Mouse (Mus musculus): Measurements from ENCODE around the gene Cnot2. TPM values are rescaled to one million over a fixed set of nuclear protein-coding genes. Genes with fewer than 3 reads are reported as not detected.
A peak's percentile ranks its signal among the peaks of the same experiment; 100 is the strongest.

Cnot2 gene
- polyA plus RNA-seq, 1 experiment from 2014 or later: 118 TPM

DNA sequence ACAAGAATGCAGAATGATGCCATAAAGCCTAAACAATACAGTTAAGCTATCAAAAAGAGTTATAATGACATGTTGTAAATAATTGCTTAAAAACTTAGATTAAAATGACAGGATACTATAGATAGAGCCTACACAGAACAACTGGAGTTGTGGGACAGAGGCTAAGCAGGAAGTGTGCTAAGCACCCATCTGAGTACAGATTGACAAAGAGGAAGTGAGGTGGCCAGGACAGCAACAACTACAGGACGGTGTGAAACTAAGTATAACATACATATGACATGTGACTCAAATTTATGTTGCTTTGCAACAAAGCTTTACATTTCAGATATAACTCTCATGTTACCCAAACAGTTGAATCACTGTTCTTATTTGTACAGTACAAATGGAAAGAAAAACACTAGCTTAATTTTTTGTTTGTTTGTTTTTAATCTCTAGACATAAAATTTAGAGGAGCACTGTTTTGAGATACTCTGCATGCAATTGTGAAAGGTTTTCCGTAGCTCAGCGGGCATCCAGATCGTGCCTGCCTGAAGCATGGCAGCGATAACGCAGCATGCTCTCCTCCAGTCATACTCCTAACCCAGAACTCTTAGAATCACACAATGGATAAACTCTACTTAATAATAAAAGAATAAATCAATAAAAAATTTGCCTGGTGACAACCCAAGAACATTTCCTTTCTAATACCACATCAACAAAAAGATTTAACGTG is 75.9 kb downstream of the Cnot2 start:
- Histone ChIP-seq H3K27me3 (ENCODE audit: poor library complexity, severe bottlenecking) (no peaks in the 10 kb centered on the region), H3K27ac (no peak overlapping the region), H3K4me1 (peaks cover 3% of the 10 kb centered on the region; the same call in 1 of the 2 replicates), H3K9me3 (no peaks in the 10 kb centered on the region), H3K4me3 (no peak overlapping the region), H3K36me3 (replicated peaks) (peaks cover 14% of the 10 kb centered on the region)
- 95% methylated on average over 7 of the region's 7 CpGs for WGBS
- no peak for DNase-seq (ENCODE audit: extremely low spot score, low spot score)

DNA sequence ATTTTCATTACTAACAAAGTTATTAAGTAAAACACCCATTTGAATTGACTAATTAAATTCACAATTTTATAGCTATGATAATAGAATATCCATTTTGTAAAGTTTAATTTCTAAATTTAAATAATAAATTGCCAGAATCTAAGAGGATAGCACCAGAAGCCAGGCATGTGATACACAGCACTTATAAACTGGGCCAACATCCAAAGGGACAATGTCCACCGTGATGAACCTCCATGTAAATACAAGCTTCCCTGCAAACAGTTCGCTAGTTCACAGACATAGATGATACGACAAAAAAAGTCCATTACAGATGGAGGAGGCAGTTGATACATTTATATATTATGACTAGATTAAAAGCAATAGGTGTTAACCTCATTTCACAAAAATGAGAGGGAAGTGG is 88.5 kb downstream of the Cnot2 start:
- no peak for DNase-seq (ENCODE audit: extremely low spot score, low spot score)
- no peak overlapping the region for H3K4me3 ChIP-seq
- H3K27ac ChIP-seq: no peak overlapping the region
- H3K27me3 ChIP-seq (ENCODE audit: poor library complexity, severe bottlenecking): no peaks in the 10 kb centered on the region
- peaks cover 80% of the 10 kb centered on the region for H3K36me3 ChIP-seq (replicated peaks)
- WGBS: 96% methylated on average over 3 of the region's 3 CpGs
- H3K9me3 ChIP-seq: no peaks in the 10 kb centered on the region
- H3K4me1 ChIP-seq: no peaks in the 10 kb centered on the region

DNA sequence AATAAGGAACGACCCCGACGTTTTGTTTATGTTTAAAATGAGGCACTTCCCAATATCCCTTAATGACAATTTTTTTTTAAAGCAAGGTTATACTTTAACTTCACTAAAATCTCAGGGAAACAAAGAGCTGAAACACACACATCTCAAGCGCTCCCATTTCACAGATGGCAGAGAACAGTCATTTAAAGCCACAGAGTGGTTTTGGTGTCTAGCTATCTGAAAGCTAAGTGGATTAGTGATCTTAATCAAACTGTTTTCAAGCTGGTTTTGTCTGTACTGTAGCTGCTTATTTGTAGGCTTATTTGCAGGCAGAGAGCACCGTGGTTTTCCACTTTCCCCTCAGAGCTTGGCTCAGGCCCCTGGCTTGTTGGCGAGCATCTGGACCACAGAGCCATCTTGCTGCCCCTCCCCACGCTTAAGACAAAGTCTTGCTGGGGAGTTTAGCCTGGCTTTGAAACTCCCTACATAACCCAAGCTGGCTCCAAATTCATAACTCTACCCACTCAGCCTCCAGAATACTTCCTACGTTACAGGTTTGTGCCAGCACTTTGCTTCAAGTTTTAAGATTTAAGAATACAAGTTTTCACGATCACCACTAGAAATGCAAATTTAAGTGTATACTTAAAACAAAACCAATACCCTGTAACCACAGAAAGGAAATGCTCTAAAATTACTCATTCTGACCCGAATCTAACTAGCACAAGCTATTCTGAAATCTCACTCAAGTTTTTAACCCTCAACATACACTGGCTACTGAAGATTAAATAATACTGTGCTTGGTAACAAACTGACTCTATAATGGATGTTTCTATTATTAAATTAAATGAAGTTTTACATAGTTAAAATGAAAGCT is 94.2 kb downstream of the Cnot2 start:
- no peaks in the 10 kb centered on the region for H3K9me3 ChIP-seq
- no peak overlapping the region for H3K27ac ChIP-seq
- DNase-seq (ENCODE audit: extremely low spot score, low spot score): no peak
- no peak overlapping the region for H3K4me3 ChIP-seq
- H3K36me3 ChIP-seq (replicated peaks): peaks cover 75% of the 10 kb centered on the region
- no peaks in the 10 kb centered on the region for H3K27me3 ChIP-seq (ENCODE audit: poor library complexity, severe bottlenecking)
- 93% methylated on average over 10 of the region's 10 CpGs for WGBS
- no peaks in the 10 kb centered on the region for H3K4me1 ChIP-seq

DNA sequence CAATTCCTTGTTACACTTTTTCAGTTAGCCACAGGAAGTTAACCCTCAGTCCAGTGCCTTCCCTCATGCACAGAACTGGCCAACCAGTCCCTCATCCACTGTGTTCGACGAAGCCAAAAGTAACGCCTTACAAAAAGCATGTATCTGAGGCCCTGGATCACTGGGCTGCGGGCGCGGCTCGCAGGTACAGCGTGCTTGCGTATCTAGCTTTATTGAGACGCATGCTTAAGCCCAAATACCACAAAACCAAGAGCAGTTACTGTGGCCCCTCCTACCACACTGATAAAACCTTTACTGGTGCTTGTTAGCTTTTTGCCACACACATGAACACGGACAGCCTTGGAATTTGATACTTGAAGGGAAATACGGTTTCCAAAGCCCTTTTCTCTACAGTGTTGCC is 99.4 kb downstream of the Cnot2 start:
- H3K9me3 ChIP-seq: no peaks in the 10 kb centered on the region
- no peak overlapping the region for H3K4me3 ChIP-seq
- 92% methylated on average over 12 of the region's 12 CpGs for WGBS
- no peak overlapping the region for H3K27ac ChIP-seq
- H3K36me3 ChIP-seq (replicated peaks): peaks cover 52% of the 10 kb centered on the region
- H3K4me1 ChIP-seq: no peaks in the 10 kb centered on the region
- no peak for DNase-seq (ENCODE audit: extremely low spot score, low spot score)
- H3K27me3 ChIP-seq (ENCODE audit: poor library complexity, severe bottlenecking): no peaks in the 10 kb centered on the region

DNA sequence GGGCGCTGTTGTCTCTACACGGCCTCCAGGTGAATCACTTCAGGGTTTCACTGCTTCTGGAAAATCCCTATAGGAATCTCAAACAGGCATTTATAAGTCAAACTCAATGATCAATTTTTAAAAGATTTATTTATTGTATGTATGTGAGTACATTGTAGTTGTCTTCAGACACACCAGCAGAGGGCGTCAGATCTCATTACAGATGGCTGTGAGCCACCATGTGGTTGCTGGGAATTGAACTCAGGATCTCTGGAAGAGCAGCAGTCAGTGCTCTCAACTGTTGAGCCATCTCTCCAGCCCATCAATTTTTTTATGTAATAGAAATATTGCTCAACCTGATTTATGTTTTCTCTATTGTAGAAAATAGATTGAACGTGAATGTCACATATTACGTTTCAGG is 100.3 kb downstream of the Cnot2 start:
- peaks cover 44% of the 10 kb centered on the region for H3K36me3 ChIP-seq (replicated peaks)
- H3K27me3 ChIP-seq (ENCODE audit: poor library complexity, severe bottlenecking): no peaks in the 10 kb centered on the region
- peaks cover 5% of the 10 kb centered on the region; the same call in 1 of the 2 replicates for H3K9me3 ChIP-seq
- no peak overlapping the region for H3K4me3 ChIP-seq
- 90% methylated on average over 5 of the region's 5 CpGs for WGBS
- H3K4me1 ChIP-seq: no peaks in the 10 kb centered on the region
- H3K27ac ChIP-seq: no peak overlapping the region
- DNase-seq (ENCODE audit: extremely low spot score, low spot score): no peak

DNA sequence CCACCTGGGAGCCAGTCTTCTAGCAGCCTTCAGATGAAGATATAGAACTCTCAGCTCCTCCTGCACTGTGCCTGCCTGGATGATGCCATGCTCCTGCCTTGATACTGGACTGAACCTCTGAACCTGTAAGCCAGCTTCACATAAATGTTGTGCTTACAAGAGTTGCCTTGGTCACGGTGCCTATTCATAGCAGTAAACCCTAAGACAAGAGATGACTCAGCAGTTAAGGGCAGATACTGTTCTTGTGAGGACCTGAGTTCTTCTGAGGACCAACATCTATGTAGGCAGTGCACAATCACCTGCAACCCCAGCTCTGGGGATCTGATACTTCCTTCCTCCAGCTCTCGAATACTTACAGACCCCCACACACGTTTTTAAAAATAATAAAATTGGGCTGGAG is 104.8 kb downstream of the Cnot2 start:
- Histone ChIP-seq H3K4me1 (peaks cover 28% of the 10 kb centered on the region), H3K9me3 (peaks cover 5% of the 10 kb centered on the region; the same call in 1 of the 2 replicates), H3K36me3 (replicated peaks) (0 out of 2 replicates have a peak, but pooled peaks cover 5% of the 10 kb centered on the region), H3K27ac (no peak overlapping the region), H3K4me3 (no peak overlapping the region), H3K27me3 (ENCODE audit: poor library complexity, severe bottlenecking) (peaks cover 28% of the 10 kb centered on the region)
- no peak for DNase-seq (ENCODE audit: extremely low spot score, low spot score)
- 91% methylated on average over 3 of the region's 3 CpGs for WGBS

DNA sequence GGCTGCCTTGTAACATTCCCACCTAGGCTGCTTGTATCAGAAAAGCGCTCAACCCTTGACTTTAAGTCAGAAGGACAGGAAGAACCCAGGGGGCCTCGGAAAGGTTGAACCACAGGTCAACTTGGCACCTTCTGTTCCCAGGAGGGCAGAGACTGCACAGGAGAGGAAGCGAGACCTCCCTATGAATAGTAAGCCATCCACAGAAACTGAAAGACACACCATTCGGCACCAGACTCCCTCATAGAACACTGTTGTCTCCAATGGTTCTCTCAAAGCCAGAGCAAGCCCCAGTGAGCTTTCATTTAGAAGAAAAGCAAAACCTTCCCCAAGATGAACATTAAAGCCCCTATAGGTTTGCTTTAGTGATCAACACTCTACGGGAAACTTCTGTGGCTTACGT is 105.6 kb downstream of the Cnot2 start:
- Histone ChIP-seq H3K4me3 (no peak overlapping the region), H3K36me3 (replicated peaks) (0 out of 2 replicates have a peak, but pooled peaks cover 2% of the 10 kb centered on the region), H3K27me3 (ENCODE audit: poor library complexity, severe bottlenecking) (peaks cover 30% of the 10 kb centered on the region), H3K4me1 (peaks cover 28% of the 10 kb centered on the region), H3K27ac (no peak overlapping the region), H3K9me3 (peaks cover 5% of the 10 kb centered on the region; the same call in 1 of the 2 replicates)
- WGBS: 85% methylated on average over 6 of the region's 6 CpGs
- no peak for DNase-seq (ENCODE audit: extremely low spot score, low spot score)

DNA sequence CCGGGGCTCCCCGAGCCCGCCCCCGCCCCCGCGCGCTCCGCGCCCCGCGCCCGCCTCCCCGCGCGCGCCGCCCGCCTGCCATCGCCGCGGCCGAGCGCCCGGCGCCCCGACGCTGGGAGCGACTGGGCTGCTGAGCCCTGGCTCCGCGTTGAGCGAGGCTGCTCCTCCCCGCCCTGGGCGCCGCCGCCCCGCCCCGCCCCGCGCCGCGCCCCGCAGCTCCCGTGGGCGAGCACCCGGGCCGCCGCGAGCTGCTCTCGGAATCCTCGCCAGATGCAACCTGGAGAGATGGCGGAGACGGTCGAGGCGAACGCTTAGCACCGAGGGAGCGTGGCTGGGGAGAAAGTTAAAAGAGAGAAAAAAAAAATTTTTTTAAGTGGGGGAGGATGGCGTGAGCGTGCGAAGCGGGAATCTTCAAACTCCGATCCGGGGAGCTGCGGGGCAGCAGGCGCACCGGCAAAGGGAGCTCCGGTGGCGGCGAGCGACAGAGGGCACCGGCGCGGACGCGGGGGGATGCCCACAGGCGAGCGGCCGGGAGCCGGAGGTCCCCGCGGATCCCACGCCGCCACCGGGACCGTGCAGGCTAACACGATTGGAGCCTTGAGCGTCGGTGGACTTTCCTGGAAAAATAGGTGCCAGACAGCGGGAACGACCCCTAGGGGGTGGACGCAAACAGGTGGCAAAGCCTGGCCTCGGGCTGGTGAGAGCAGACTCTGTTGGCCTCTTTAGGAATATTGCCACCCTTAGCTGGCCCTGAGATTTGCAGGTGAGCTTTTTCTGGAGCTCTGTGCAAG is 107.4 kb downstream of the Cnot2 start, which contains the start of gene Kcnmb4:
Gene Kcnmb4, minus strand, starts transcription at position 120 of the 791 bp plus-strand sequence.
- DNase-seq (ENCODE audit: extremely low spot score, low spot score): peak; percentile 41
- H3K27me3 ChIP-seq (ENCODE audit: poor library complexity, severe bottlenecking): peaks cover 30% of the 10 kb centered on the region
- peaks cover 5% of the 10 kb centered on the region; the same call in 1 of the 2 replicates for H3K9me3 ChIP-seq
- H3K4me1 ChIP-seq: peaks cover 28% of the 10 kb centered on the region
- peak within 1 kb of the TSS; percentile 91 for H3K27ac ChIP-seq
- peak within 1 kb of the TSS; percentile 71 for H3K4me3 ChIP-seq
- no peaks in the 10 kb centered on the region for H3K36me3 ChIP-seq (replicated peaks)
- WGBS: under 1% methylated on average over 74 of the region's 92 CpGs

DNA sequence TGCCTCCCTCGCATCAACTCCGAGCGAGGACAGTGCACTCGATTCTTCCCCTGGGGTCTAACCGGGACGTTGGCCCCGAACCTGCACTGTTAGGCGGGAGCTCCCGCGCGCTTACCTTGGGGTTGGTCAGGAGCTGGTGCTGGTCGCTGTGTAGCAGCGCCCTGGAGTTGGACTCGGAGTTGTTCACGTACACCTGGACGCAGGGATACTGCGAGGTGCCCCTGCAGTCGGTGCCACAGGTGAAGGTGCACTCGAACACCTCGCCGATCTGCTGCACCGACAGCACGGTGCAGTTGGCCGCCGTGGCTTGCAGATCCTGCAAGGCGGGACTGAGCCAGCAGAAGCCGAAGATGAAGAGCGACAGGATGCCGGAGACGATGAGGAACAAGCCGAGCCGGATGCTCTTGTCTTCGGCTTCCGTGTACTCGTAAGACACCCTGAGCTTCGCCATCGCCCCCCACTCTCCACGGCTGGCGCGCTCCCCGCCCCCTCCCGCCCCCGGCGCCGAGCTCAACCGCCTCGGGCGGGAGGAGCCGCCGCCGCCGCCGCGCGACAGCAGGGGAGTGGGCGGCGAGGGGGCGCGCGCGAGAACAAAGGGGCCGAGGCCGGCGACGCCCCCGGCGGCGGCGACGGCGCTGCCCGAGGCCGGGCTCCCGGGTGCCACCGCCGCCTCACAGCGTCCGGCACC is 108.1 kb downstream of the Cnot2 start:
- Histone ChIP-seq H3K27me3 (ENCODE audit: poor library complexity, severe bottlenecking) (peaks cover 30% of the 10 kb centered on the region), H3K9me3 (peaks cover 5% of the 10 kb centered on the region; the same call in 1 of the 2 replicates), H3K27ac (peak overlapping the region; percentile 91), H3K36me3 (replicated peaks) (no peaks in the 10 kb centered on the region), H3K4me3 (peak overlapping the region; percentile 71), H3K4me1 (peaks cover 28% of the 10 kb centered on the region)
- peak; percentile 62 for DNase-seq (ENCODE audit: extremely low spot score, low spot score)
- WGBS: 1% methylated on average over 63 of the region's 78 CpGs

DNA sequence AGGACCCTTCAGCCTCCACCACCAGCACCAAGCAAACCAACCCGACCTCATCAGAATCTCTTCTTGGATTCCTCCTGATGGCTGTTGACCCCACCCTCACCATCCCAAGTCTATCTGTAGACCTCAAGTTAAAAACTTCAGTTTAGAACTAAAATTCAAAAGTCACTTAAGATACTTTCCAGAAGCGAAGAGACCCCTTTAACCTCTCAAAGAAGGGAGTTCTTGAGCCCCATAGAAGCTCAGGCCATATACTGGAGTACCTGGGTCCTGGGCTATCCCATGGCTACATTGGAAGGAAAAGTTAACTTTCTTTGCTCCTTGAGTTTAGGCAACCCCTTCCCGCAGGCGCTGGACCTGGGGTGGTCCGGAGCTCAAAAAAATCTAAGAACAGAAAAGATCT is 108.7 kb downstream of the Cnot2 start:
- peak overlapping the region; percentile 71 for H3K4me3 ChIP-seq
- no peaks in the 10 kb centered on the region for H3K36me3 ChIP-seq (replicated peaks)
- H3K4me1 ChIP-seq: peaks cover 28% of the 10 kb centered on the region
- 9% methylated on average over 5 of the region's 5 CpGs for WGBS
- H3K27ac ChIP-seq: peak overlapping the region; percentile 91
- H3K27me3 ChIP-seq (ENCODE audit: poor library complexity, severe bottlenecking): peaks cover 30% of the 10 kb centered on the region
- H3K9me3 ChIP-seq: peaks cover 5% of the 10 kb centered on the region; the same call in 1 of the 2 replicates
- DNase-seq (ENCODE audit: extremely low spot score, low spot score): no peak

DNA sequence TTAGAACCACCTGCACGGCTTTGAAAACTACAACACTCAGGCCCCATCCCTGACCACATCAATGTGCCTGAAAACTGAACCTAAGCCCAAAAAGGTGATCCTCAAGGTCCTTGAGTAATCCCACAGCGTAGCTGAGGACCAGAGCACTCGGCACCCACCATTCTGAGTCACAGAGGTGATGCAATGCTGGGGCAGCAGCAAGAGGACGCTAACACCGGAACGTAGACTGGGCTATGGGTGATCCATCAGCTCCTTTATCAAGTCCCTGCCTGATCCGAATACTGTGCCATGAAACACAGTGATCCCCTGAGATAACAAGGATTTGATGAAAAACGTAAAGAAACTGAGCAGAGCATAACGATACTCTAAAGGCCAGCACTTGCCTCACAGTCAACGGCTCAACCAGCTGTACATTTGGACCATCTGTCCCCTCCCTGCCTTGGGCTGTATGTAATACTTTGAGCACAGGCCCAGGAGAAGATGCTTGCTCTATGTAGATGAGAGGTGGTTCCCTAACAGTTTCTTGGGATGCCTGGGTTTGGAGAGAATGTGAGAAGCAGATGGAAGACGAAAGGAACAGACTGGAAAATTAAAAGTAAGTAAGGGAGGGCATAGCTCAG is 110.9 kb downstream of the Cnot2 start:
- no peak overlapping the region for H3K4me3 ChIP-seq

More for the DNA sequence above, 110.9 kb downstream of the Cnot2 start:
- H3K27me3 ChIP-seq (ENCODE audit: poor library complexity, severe bottlenecking): peaks cover 30% of the 10 kb centered on the region
- WGBS: 93% methylated on average over 11 of the region's 11 CpGs
- H3K27ac ChIP-seq: no peak overlapping the region
- peaks cover 28% of the 10 kb centered on the region for H3K4me1 ChIP-seq
- no peaks in the 10 kb centered on the region for H3K9me3 ChIP-seq
- H3K36me3 ChIP-seq (replicated peaks): no peaks in the 10 kb centered on the region
- DNase-seq (ENCODE audit: extremely low spot score, low spot score): no peak
